Mouse (Mus musculus): Measurements from ENCODE around the gene Atp5j2. TPM values are rescaled to one million over a fixed set of nuclear protein-coding genes. Genes with fewer than 3 reads are reported as not detected.
"Not testable (repeated sequence)": the region's sequence is repeated elsewhere in the genome, so short reads cannot be mapped to it uniquely, and the experiment has no call there.

The Atp5j2 gene
- polyA plus RNA-seq, 1 experiment from 2014 or later = 523 TPM

DNA sequence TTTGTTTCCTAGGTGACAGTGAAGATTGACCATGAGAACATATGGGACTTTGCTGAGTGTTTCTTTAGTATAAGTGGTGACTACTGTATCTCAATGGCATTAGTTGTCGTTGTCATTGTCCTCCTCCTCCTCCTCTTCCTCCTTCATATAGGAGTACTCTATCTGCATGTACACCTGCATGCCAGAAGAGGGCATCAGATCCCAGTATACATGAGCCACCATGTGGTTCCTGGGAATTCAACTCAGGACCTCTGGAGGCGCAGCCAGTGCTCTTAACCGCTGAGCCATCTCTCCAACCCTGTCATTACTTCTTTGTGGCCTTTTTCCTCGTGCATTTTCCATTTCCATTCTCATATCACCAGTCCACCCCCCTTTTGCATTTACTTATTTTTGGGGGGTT, 22.8 kb upstream of the Atp5j2 start:
- H3K9me3 ChIP-seq = 0 out of 2 replicates have a peak, but pooled peaks cover 3% of the 10 kb centered on the region
- H3K27ac ChIP-seq (replicated peaks) = no peak overlapping the region
- DNase-seq (ENCODE audit: low spot score) = no peak
- H3K27me3 ChIP-seq (replicated peaks; ENCODE audit: low read depth, poor library complexity, severe bottlenecking) = no peaks in the 10 kb centered on the region
- no peaks in the 10 kb centered on the region for H3K4me1 ChIP-seq
- H3K36me3 ChIP-seq (replicated peaks) = peaks cover 81% of the 10 kb centered on the region
- 68% methylated on average over 4 of the region's 4 CpGs for WGBS
- no peak overlapping the region for H3K4me3 ChIP-seq

- 0 out of 2 replicates have a peak, but pooled peaks cover 3% of the 10 kb centered on the region for H3K9me3 ChIP-seq
- H3K4me3 ChIP-seq = no peak overlapping the region
- no peaks in the 10 kb centered on the region for H3K27me3 ChIP-seq (replicated peaks; ENCODE audit: low read depth, poor library complexity, severe bottlenecking)
- 89% methylated on average over 3 of the region's 3 CpGs for WGBS
- no peaks in the 10 kb centered on the region for H3K4me1 ChIP-seq
- H3K27ac ChIP-seq (replicated peaks) = no peak overlapping the region
- peaks cover 79% of the 10 kb centered on the region for H3K36me3 ChIP-seq (replicated peaks)
- no peak for DNase-seq (ENCODE audit: low spot score)
These were observed 21.6 kb upstream of the Atp5j2 start for GRCm38 (mm10) chr5:145213505-145213904.

GRCm38 (mm10) chr5:145212216-145212615, 20.4 kb upstream of the Atp5j2 start:
- WGBS = 93% methylated on average over 4 of the region's 4 CpGs
- H3K4me3 ChIP-seq = no peak overlapping the region
- H3K27ac ChIP-seq (replicated peaks) = no peak overlapping the region
- H3K36me3 ChIP-seq (replicated peaks) = peaks cover 76% of the 10 kb centered on the region
- H3K9me3 ChIP-seq = 0 out of 2 replicates have a peak, but pooled peaks cover 3% of the 10 kb centered on the region
- H3K27me3 ChIP-seq (replicated peaks; ENCODE audit: low read depth, poor library complexity, severe bottlenecking) = no peaks in the 10 kb centered on the region
- DNase-seq (ENCODE audit: low spot score) = no peak
- no peaks in the 10 kb centered on the region for H3K4me1 ChIP-seq

- Histone ChIP-seq H3K4me3 (no peak overlapping the region), H3K4me1 (no peaks in the 10 kb centered on the region), H3K36me3 (replicated peaks) (peaks cover 85% of the 10 kb centered on the region), H3K27ac (replicated peaks) (no peak overlapping the region), H3K27me3 (replicated peaks; ENCODE audit: low read depth, poor library complexity, severe bottlenecking) (no peaks in the 10 kb centered on the region), H3K9me3 (0 out of 2 replicates have a peak, but pooled peaks cover 3% of the 10 kb centered on the region)
- DNase-seq (ENCODE audit: low spot score) = no peak
- 98% methylated on average over 4 of the region's 4 CpGs for WGBS
These were observed 19.5 kb upstream of the Atp5j2 start for GRCm38 (mm10) chr5:145211340-145211739.

DNA sequence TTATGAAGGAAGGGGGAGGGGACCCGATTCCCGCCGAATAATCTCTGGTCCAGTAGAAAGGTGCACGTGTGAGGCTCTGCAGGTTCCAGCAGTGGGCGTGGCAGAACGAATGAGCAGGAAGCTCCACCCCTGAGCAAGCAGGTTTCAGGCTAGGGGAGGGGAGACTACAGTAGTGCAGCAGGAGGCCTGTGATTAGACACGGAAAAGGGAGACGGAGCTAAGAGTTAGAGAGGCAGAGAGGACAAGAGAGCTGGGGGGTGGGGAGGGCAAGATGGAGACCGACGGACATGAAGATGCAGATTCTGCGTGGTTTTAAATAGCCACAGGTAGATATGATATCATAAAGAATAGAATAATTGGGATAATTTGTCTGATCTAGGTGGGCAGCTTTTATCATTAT, 16.5 kb upstream of the Atp5j2 start:
- Histone ChIP-seq H3K4me1 (peaks cover 13% of the 10 kb centered on the region), H3K36me3 (replicated peaks) (peaks cover 63% of the 10 kb centered on the region)
- WGBS = 46% methylated on average over 11 of the region's 11 CpGs
- not testable (repeated sequence) for DNase-seq (ENCODE audit: low spot score); H3K27me3 ChIP-seq (replicated peaks; ENCODE audit: low read depth, poor library complexity, severe bottlenecking); H3K27ac ChIP-seq (replicated peaks); H3K4me3 ChIP-seq; H3K9me3 ChIP-seq

- Histone ChIP-seq H3K4me1 (peaks cover 16% of the 10 kb centered on the region), H3K4me3 (no peak overlapping the region), H3K27me3 (replicated peaks; ENCODE audit: low read depth, poor library complexity, severe bottlenecking) (no peaks in the 10 kb centered on the region), H3K27ac (replicated peaks) (no peak overlapping the region), H3K36me3 (replicated peaks) (peaks cover 59% of the 10 kb centered on the region), H3K9me3 (0 out of 2 replicates have a peak, but pooled peaks cover 3% of the 10 kb centered on the region)
- no peak for DNase-seq (ENCODE audit: low spot score)
- 86% methylated on average over 6 of the region's 6 CpGs for WGBS
These were observed 16.1 kb upstream of the Atp5j2 start for GRCm38 (mm10) chr5:145207954-145208353.

- Histone ChIP-seq H3K27ac (replicated peaks) (no peak overlapping the region), H3K36me3 (replicated peaks) (peaks cover 53% of the 10 kb centered on the region), H3K4me1 (peaks cover 16% of the 10 kb centered on the region), H3K4me3 (no peak overlapping the region), H3K9me3 (0 out of 2 replicates have a peak, but pooled peaks cover 3% of the 10 kb centered on the region), H3K27me3 (replicated peaks; ENCODE audit: low read depth, poor library complexity, severe bottlenecking) (no peaks in the 10 kb centered on the region)
- 94% methylated on average over 6 of the region's 6 CpGs for WGBS
- DNase-seq (ENCODE audit: low spot score) = no peak
These were observed 15.5 kb upstream of the Atp5j2 start for GRCm38 (mm10) chr5:145207385-145207784.

GRCm38 (mm10) chr5:145205041-145205440, 13.2 kb upstream of the Atp5j2 start:
- DNase-seq (ENCODE audit: low spot score) = no peak

GRCm38 (mm10) chr5:145203936-145204691, 12.3 kb upstream of the Atp5j2 start, which contains the start of gene Zkscan5:
Gene Zkscan5 (plus strand): TSS chr5:145204562.
- Histone ChIP-seq H3K4me3 (peak within 1 kb of the TSS; percentile 73), H3K27me3 (replicated peaks; ENCODE audit: low read depth, poor library complexity, severe bottlenecking) (no peaks in the 10 kb centered on the region), H3K4me1 (peaks cover 28% of the 10 kb centered on the region), H3K27ac (replicated peaks) (peak within 1 kb of the TSS; percentile 83), H3K36me3 (replicated peaks) (peaks cover 20% of the 10 kb centered on the region), H3K9me3 (no peaks in the 10 kb centered on the region)
- peak; percentile 97 for DNase-seq (ENCODE audit: low spot score)
- under 1% methylated on average over 22 of the region's 22 CpGs for WGBS

More at GRCm38 (mm10) chr5:145205041-145205440, 13.2 kb upstream of the Atp5j2 start:
- Histone ChIP-seq H3K4me3 (peak overlapping the region; percentile 73), H3K27ac (replicated peaks) (no peak overlapping the region), H3K36me3 (replicated peaks) (peaks cover 30% of the 10 kb centered on the region), H3K27me3 (replicated peaks; ENCODE audit: low read depth, poor library complexity, severe bottlenecking) (no peaks in the 10 kb centered on the region), H3K4me1 (peaks cover 28% of the 10 kb centered on the region), H3K9me3 (no peaks in the 10 kb centered on the region)
- WGBS = 28% methylated on average over 9 of the region's 9 CpGs

DNA sequence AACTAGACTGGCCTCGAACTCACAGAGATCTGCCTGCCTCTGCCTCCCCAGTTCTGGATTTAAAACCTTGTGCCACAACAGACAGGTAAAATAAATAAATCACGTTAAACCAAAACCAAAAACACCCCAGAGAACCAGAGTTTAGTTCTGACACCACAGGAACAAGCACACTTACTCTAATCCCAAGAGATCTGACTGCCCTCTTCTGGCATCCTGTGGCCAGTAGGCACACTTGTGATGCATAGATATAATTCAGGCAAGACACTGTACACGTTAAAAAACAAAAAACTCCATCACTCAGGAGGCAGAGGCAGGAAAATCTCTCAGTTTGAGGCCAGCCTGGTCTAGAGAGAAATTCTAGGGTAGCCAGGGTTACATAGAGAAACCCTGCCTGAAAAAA, 10.6 kb upstream of the Atp5j2 start:
- H3K36me3 ChIP-seq (replicated peaks) = peaks cover 14% of the 10 kb centered on the region
- H3K4me3 ChIP-seq = no peak overlapping the region
- no peaks in the 10 kb centered on the region for H3K9me3 ChIP-seq
- peaks cover 28% of the 10 kb centered on the region for H3K4me1 ChIP-seq
- no peaks in the 10 kb centered on the region for H3K27me3 ChIP-seq (replicated peaks; ENCODE audit: low read depth, poor library complexity, severe bottlenecking)
- DNase-seq (ENCODE audit: low spot score) = no peak
- no peak overlapping the region for H3K27ac ChIP-seq (replicated peaks)
- WGBS = 50% methylated on average over 3 of the region's 3 CpGs

GRCm38 (mm10) chr5:145201321-145201991, 9.6 kb upstream of the Atp5j2 start, which contains the start of gene Zkscan14:
Gene Zkscan14 (minus strand): TSS chr5:145201868.
- Histone ChIP-seq H3K4me1 (peaks cover 28% of the 10 kb centered on the region), H3K36me3 (replicated peaks) (peaks cover 10% of the 10 kb centered on the region; the same call in 1 of the 2 replicates), H3K27ac (replicated peaks) (peak within 1 kb of the TSS; percentile 78), H3K9me3 (no peaks in the 10 kb centered on the region), H3K4me3 (peak within 1 kb of the TSS; percentile 88), H3K27me3 (replicated peaks; ENCODE audit: low read depth, poor library complexity, severe bottlenecking) (no peaks in the 10 kb centered on the region)
- DNase-seq (ENCODE audit: low spot score) = peak; percentile 82
- WGBS = 2% methylated on average over 37 of the region's 37 CpGs

DNA sequence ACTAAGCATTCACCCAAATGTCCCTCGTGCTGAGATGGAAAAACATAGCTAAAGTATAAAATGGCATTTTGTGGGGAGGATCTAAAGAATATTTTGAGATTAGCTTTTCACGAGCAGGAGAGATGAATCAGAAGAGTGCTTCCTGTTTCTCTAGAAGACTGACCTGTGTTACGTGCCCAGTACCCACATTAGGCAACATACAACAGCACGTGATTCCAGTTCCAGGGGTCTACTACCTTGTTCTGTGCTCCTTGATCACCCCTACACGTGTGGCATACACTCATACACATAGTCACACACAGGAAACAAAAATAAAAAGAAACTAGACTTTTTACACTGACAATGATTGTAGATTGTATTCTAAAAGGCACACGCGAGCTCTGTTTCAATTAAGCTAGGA, 8.5 kb upstream of the Atp5j2 start:
- WGBS = 76% methylated on average over 7 of the region's 7 CpGs
- Histone ChIP-seq H3K27ac (replicated peaks) (no peak overlapping the region), H3K9me3 (no peaks in the 10 kb centered on the region), H3K36me3 (replicated peaks) (peaks cover 20% of the 10 kb centered on the region), H3K27me3 (replicated peaks; ENCODE audit: low read depth, poor library complexity, severe bottlenecking) (no peaks in the 10 kb centered on the region), H3K4me1 (peaks cover 20% of the 10 kb centered on the region), H3K4me3 (peak overlapping the region; percentile 88)
- no peak for DNase-seq (ENCODE audit: low spot score)
